Mouse (Mus musculus): ENCODE results near the gene Pcp2. TPM values are rescaled to one million over a fixed set of nuclear protein-coding genes. Genes with fewer than 3 reads are reported as not detected.

Pcp2 gene
- 3.1 and 4.0 TPM in 2 replicates for polyA plus RNA-seq (2015; fragmentation: Nextera tagmentation; extraction: Ambion mirVana)

DNA sequence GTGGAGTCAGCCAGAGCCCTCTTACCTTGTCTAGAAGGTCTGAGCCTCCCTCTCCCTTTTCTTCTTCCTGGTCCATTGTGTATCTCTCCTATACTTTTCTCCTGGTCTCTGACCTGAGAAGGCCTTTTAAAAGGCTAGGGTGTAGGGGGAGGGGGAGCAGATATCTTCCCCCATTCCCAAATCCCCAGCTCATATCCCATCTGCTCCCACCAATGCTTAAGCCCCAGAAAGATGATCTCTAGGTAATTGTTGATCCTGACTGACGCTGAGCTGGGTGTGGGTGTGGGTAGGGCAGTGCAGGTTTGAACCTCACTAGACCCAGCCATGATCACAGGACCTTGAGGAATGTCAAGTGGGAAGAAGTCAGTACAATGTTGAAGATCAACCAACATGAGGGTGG lies at the start of gene Pcp2:
Gene Pcp2 (minus strand): TSS at position 101 of the 400 bp plus-strand sequence.

GRCm38 (mm10) chr8:3671980-3672491 lies 46.7 kb upstream of the Pcp2 start, which contains the start of gene Fcor:
TSS of gene Fcor (minus strand) at chr8:3672362.

DNA sequence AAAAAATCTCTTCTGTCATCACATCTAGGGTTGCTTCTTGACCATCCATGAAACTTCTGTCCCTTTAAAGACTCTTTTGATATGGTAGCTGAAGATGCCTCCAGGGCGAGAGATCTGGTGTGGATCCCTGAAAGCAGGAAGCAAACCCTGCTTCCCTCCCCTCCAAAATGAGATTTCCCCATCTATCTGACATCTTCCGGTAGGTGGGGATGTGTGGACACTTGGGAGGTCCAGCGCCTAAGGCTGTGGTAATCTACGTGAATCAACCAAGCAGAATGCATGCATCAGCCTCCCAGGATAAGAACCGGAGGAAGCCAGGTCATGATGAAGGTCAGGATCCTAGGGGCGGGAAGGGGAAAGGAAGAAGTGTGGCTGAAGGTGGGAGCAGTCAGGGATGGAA lies 40.2 kb upstream of the Pcp2 start, which contains the start of gene Mcemp1:
Gene Mcemp1 (plus strand): TSS at position 248 of the 400 bp plus-strand sequence.

GRCm38 (mm10) chr8:3655526-3655925 lies 30.2 kb upstream of the Pcp2 start, which contains the start of gene Retn:
TSS of gene Retn (plus strand) at chr8:3655770.

GRCm38 (mm10) chr8:3630647-3631477 lies 5.5 kb upstream of the Pcp2 start, which contains the start of gene Stxbp2:
TSS of gene Stxbp2 (plus strand) at chr8:3630955.

DNA sequence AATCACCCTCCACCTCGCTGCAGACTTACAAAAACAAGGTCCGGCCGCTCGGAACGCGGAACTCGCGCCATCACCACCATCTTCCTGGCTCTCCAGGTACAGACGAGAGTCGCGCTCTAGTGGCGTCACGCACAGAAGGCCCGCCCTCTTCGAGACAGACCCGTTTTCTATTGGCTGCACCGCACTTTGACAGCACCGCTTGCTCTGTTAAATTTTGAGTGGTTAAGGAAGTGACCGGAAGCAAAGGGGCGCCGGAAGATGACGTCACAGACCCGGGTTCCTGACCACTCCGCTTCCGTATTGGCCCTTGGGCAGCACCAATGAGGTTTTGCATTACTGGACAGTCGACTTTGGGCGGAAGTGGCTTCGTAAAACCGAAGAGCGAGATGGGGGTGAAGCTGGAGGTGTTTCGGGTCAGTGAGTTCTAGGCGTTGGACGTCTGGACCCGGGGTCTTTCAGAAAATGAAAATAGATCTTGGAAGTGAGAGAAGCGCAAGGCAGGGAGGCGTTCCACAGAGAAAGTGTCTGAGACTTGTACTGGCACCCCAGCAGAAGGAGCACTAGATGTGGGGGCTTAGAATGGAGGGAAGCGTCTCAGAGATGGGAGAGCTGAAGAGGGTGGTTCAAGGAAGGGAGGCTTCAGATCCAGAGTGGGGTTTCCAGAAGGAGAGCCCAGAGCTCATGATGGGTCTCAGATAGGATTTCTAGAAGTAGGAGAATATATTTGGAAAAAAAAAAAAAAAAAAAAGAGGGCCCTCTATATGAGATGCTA lies 4.0 kb downstream of the Pcp2 start, which contains the start of the genes Xab2 and Pet100:
Gene Xab2 (minus strand): TSS at position 118 of the 772 bp plus-strand sequence.
Gene Pet100 (plus strand): TSS at position 350 of the 772 bp plus-strand sequence.

GRCm38 (mm10) chr8:3586993-3587390 lies 38.4 kb downstream of the Pcp2 start, which contains the start of gene Camsap3:
TSS of gene Camsap3 (plus strand) at chr8:3587293.

Other genes starting within 250 kb of the Pcp2 start
- 6.7 and 8.3 TPM in 2 replicates for gene Arhgef18, start 232.5 kb downstream of the Pcp2 start, polyA plus RNA-seq (2015; fragmentation: Nextera tagmentation; extraction: Ambion mirVana)
- 2.4 and 3.3 TPM in 2 replicates for gene Pex11g, start 157.9 kb downstream of the Pcp2 start, polyA plus RNA-seq (2015; fragmentation: Nextera tagmentation; extraction: Ambion mirVana)
- 0.67 and 1.0 TPM in 2 replicates for gene Tex45, start 154.7 kb downstream of the Pcp2 start, polyA plus RNA-seq (2015; fragmentation: Nextera tagmentation; extraction: Ambion mirVana)
- 44.1 and 45.6 TPM in 2 replicates for gene Zfp358, start 132.4 kb downstream of the Pcp2 start, polyA plus RNA-seq (2015; fragmentation: Nextera tagmentation; extraction: Ambion mirVana)
- gene Mcoln1, start 125.1 kb downstream of the Pcp2 start, polyA plus RNA-seq (2015; fragmentation: Nextera tagmentation; extraction: Ambion mirVana) = 81.0 and 92.5 TPM in 2 replicates
- gene Pnpla6, start 110.2 kb downstream of the Pcp2 start, polyA plus RNA-seq (2015; fragmentation: Nextera tagmentation; extraction: Ambion mirVana) = 40.4 and 43.1 TPM in 2 replicates
- 0.53 TPM in 1 of 2 replicates, not detected in the other for gene C330021F23Rik, start 57.6 kb downstream of the Pcp2 start, polyA plus RNA-seq (2015; fragmentation: Nextera tagmentation; extraction: Ambion mirVana)
- gene Camsap3, start 38.3 kb downstream of the Pcp2 start, polyA plus RNA-seq (2015; fragmentation: Nextera tagmentation; extraction: Ambion mirVana) = 36.5 and 42.6 TPM in 2 replicates
- gene Xab2, start 4.2 kb downstream of the Pcp2 start, polyA plus RNA-seq (2015; fragmentation: Nextera tagmentation; extraction: Ambion mirVana) = 33.8 and 39.0 TPM in 2 replicates
- 99.6 and 101 TPM in 2 replicates for gene Pet100, start 4.0 kb downstream of the Pcp2 start, polyA plus RNA-seq (2015; fragmentation: Nextera tagmentation; extraction: Ambion mirVana)
- 24.9 and 27.4 TPM in 2 replicates for gene Stxbp2, start 5.4 kb upstream of the Pcp2 start, polyA plus RNA-seq (2015; fragmentation: Nextera tagmentation; extraction: Ambion mirVana)
- 0.58 and 0.90 TPM in 2 replicates for gene Retn, start 30.2 kb upstream of the Pcp2 start, polyA plus RNA-seq (2015; fragmentation: Nextera tagmentation; extraction: Ambion mirVana)
- gene Mcemp1, start 40.2 kb upstream of the Pcp2 start, polyA plus RNA-seq (2015; fragmentation: Nextera tagmentation; extraction: Ambion mirVana) = 0.25 TPM in 1 of 2 replicates, not detected in the other
- gene Fcor, start 46.8 kb upstream of the Pcp2 start, polyA plus RNA-seq (2015; fragmentation: Nextera tagmentation; extraction: Ambion mirVana) = 35.1 and 36.4 TPM in 2 replicates
- 46.7 and 48.8 TPM in 2 replicates for gene Trappc5, start 50.8 kb upstream of the Pcp2 start, polyA plus RNA-seq (2015; fragmentation: Nextera tagmentation; extraction: Ambion mirVana)
- gene Fcer2a, start 68.6 kb upstream of the Pcp2 start, polyA plus RNA-seq (2015; fragmentation: Nextera tagmentation; extraction: Ambion mirVana) = 0.22 and 0.28 TPM in 2 replicates
- gene Clec4g, start 95.1 kb upstream of the Pcp2 start, polyA plus RNA-seq (2015; fragmentation: Nextera tagmentation; extraction: Ambion mirVana) = not detected in 2 replicates
- gene Cd209a, start 123.4 kb upstream of the Pcp2 start, polyA plus RNA-seq (2015; fragmentation: Nextera tagmentation; extraction: Ambion mirVana) = not detected in 2 replicates
- not detected in 2 replicates for gene Cd209e, start 228.8 kb upstream of the Pcp2 start, polyA plus RNA-seq (2015; fragmentation: Nextera tagmentation; extraction: Ambion mirVana)

All from neural tube, postnatal 0 days (tissue).